ENCODE assay signal across 26 mouse cellular contexts in genomic region chr3:92715122-92715521, GRCm38 (mm10). TPM values are rescaled to one million over a fixed set of nuclear protein-coding genes. Genes with fewer than 3 reads are reported as not detected.
A peak's percentile ranks its signal among the peaks of the same experiment; 100 is the strongest.
DNase-seq lines count a peak whose midpoint lies in the region; ATAC-seq and TF ChIP-seq lines count a peak whose summit lies in the region.
"Had no signal": no experiment of that assay in that cellular context is flagged by ENCODE, and none has a peak within 500 bp of the region (broad histone marks: within the 10 kb centered on the region; RNA-seq: fewer than 3 reads in every experiment).

No protein-coding gene starts in this region.

- H3K27ac ChIP-seq in intestine, postnatal 0 days (ENCODE audit: low read depth, low read length): no peak overlapping the region
- no peak overlapping the region for H3K27ac ChIP-seq in intestine, embryonic 16.5 days (ENCODE audit: low read length)
- H3K27ac ChIP-seq in lung, postnatal 0 days (ENCODE audit: low read length): no peak overlapping the region
- no peak overlapping the region for H3K27ac ChIP-seq in stomach, postnatal 0 days (replicated peaks)
- H3K27ac ChIP-seq: embryonic facial prominence, embryonic 15.5 days; gastrocnemius, adult 2 months; hindbrain, embryonic 13.5 days; intestine, embryonic 15.5 days; lung, embryonic 15.5 days; midbrain, embryonic 12.5 days had no signal

- DNase-seq in lung, postnatal 0 days (ENCODE audit: low spot score): no peak
- no peak for DNase-seq in lung, postnatal 4 days
- DNase-seq in ES-CJ7 (ENCODE audit: low read depth, low spot score): peak; percentile 6
- DNase-seq in stomach, postnatal 0 days (ENCODE audit: low spot score): no peak
- no peak for DNase-seq in spleen, adult 12 weeks (ENCODE audit: low spot score)
- DNase-seq: adrenal gland, postnatal 10 days; cerebellum, adult 9-11 months; gastrocnemius, adult 2 months; heart, postnatal 14 days; kidney, postnatal 25 days; layer of hippocampus, adult 9-11 months; right cerebral cortex, postnatal 14 days had no signal

- no peak for TF ChIP-seq EP300 in lung, postnatal 0 days (IDR thresholded peaks at IDR 0.05)
- TF ChIP-seq EP300 in stomach, postnatal 0 days (optimal IDR thresholded peaks at IDR 0.05): no peak

- H3K36me3 ChIP-seq in intestine, postnatal 0 days (ENCODE audit: control insufficient read depth, insufficient read depth): no peaks in the 10 kb centered on the region
- no peaks in the 10 kb centered on the region for H3K36me3 ChIP-seq in intestine, embryonic 16.5 days (ENCODE audit: control insufficient read depth, insufficient read depth, low read length)
- no peaks in the 10 kb centered on the region for H3K36me3 ChIP-seq in lung, postnatal 0 days (ENCODE audit: insufficient read depth, low read length)
- H3K36me3 ChIP-seq in stomach, postnatal 0 days (ENCODE audit: control insufficient read depth, insufficient read depth, low read length): no peaks in the 10 kb centered on the region
- H3K36me3 ChIP-seq: embryonic facial prominence, embryonic 15.5 days; hindbrain, embryonic 13.5 days; intestine, embryonic 15.5 days; lung, embryonic 15.5 days; midbrain, embryonic 12.5 days had no signal

- no peak overlapping the region for H3K4me2 ChIP-seq in intestine, postnatal 0 days (replicated peaks; ENCODE audit: low read depth)
- no peak overlapping the region for H3K4me2 ChIP-seq in intestine, embryonic 16.5 days (ENCODE audit: low read depth, low read length)
- no peak overlapping the region for H3K4me2 ChIP-seq in lung, postnatal 0 days (replicated peaks; ENCODE audit: low read depth, low read length)
- H3K4me2 ChIP-seq in stomach, postnatal 0 days (replicated peaks; ENCODE audit: low read depth): no peak overlapping the region
- H3K4me2 ChIP-seq: embryonic facial prominence, embryonic 15.5 days; heart, embryonic 11.5 days; hindbrain, embryonic 13.5 days; intestine, embryonic 15.5 days; liver, embryonic 11.5 days; lung, embryonic 15.5 days; midbrain, embryonic 12.5 days had no signal

- no peaks in the 10 kb centered on the region for H3K9me3 ChIP-seq in intestine, postnatal 0 days (ENCODE audit: control insufficient read depth)
- H3K9me3 ChIP-seq in intestine, embryonic 16.5 days (ENCODE audit: control insufficient read depth, low read length): no peaks in the 10 kb centered on the region
- no peaks in the 10 kb centered on the region for H3K9me3 ChIP-seq in lung, postnatal 0 days (ENCODE audit: low read length)
- H3K9me3 ChIP-seq in stomach, postnatal 0 days (ENCODE audit: control insufficient read depth, low read length): no peaks in the 10 kb centered on the region
- H3K9me3 ChIP-seq: embryonic facial prominence, embryonic 15.5 days; hindbrain, embryonic 13.5 days; intestine, embryonic 15.5 days; lung, embryonic 15.5 days; midbrain, embryonic 12.5 days had no signal

- H3K9ac ChIP-seq in intestine, postnatal 0 days (ENCODE audit: low read depth, low read length): no peak overlapping the region
- no peak overlapping the region for H3K9ac ChIP-seq in intestine, embryonic 16.5 days (ENCODE audit: low read depth, low read length)
- no peak overlapping the region for H3K9ac ChIP-seq in lung, postnatal 0 days (replicated peaks; ENCODE audit: low read depth)
- no peak overlapping the region for H3K9ac ChIP-seq in stomach, postnatal 0 days (ENCODE audit: low read length)
- H3K9ac ChIP-seq: embryonic facial prominence, embryonic 15.5 days; hindbrain, embryonic 13.5 days; intestine, embryonic 15.5 days; lung, embryonic 15.5 days; midbrain, embryonic 12.5 days had no signal

- no peak for ATAC-seq in intestine, postnatal 0 days
- ATAC-seq in intestine, embryonic 16.5 days: no peak
- no peak for ATAC-seq in lung, postnatal 0 days
- no peak for ATAC-seq in stomach, postnatal 0 days (ENCODE audit: low FRiP score, low TSS enrichment)
- ATAC-seq: intestine, embryonic 15.5 days had no signal

- H3K27me3 ChIP-seq in intestine, postnatal 0 days (replicated peaks; ENCODE audit: control insufficient read depth, insufficient read depth, low read length): no peaks in the 10 kb centered on the region
- no peaks in the 10 kb centered on the region for H3K27me3 ChIP-seq in intestine, embryonic 16.5 days (replicated peaks; ENCODE audit: control insufficient read depth, insufficient read depth, low read length)
- H3K27me3 ChIP-seq in lung, postnatal 0 days (replicated peaks; ENCODE audit: insufficient read depth, low read length): no peaks in the 10 kb centered on the region
- no peaks in the 10 kb centered on the region for H3K27me3 ChIP-seq in stomach, postnatal 0 days (ENCODE audit: control insufficient read depth, insufficient read depth, low read length)
- H3K27me3 ChIP-seq: embryonic facial prominence, embryonic 15.5 days; hindbrain, embryonic 13.5 days; intestine, embryonic 15.5 days; lung, embryonic 15.5 days; midbrain, embryonic 12.5 days had no signal

- no peak overlapping the region for H3K4me3 ChIP-seq in intestine, postnatal 0 days (ENCODE audit: low read depth, low read length)
- H3K4me3 ChIP-seq in intestine, embryonic 16.5 days (ENCODE audit: low read length): no peak overlapping the region
- H3K4me3 ChIP-seq in lung, postnatal 0 days (ENCODE audit: low read depth, low read length): no peak overlapping the region
- H3K4me3 ChIP-seq in stomach, postnatal 0 days (ENCODE audit: low read depth, low read length): no peak overlapping the region
- H3K4me3 ChIP-seq: embryonic facial prominence, embryonic 15.5 days; gastrocnemius, adult 2 months; hindbrain, embryonic 13.5 days; intestine, embryonic 15.5 days; lung, embryonic 15.5 days; midbrain, embryonic 12.5 days had no signal

- TF ChIP-seq CTCF in intestine, postnatal 0 days (IDR thresholded peaks at IDR 0.05; ENCODE audit: low read depth): peak; percentile 47
- peak; percentile 24; the same call in 1 of the 2 replicates for TF ChIP-seq CTCF in lung, postnatal 0 days (IDR thresholded peaks at IDR 0.05)
- peak; percentile 54 for TF ChIP-seq CTCF in stomach, postnatal 0 days (IDR thresholded peaks at IDR 0.05; ENCODE audit: low read depth)

- H3K4me1 ChIP-seq in intestine, postnatal 0 days (replicated peaks; ENCODE audit: control insufficient read depth, insufficient read depth, low read length): no peaks in the 10 kb centered on the region
- H3K4me1 ChIP-seq in intestine, embryonic 16.5 days (ENCODE audit: control insufficient read depth, insufficient read depth, low read length): no peaks in the 10 kb centered on the region
- H3K4me1 ChIP-seq in lung, postnatal 0 days (ENCODE audit: insufficient read depth, low read depth, low read length): no peaks in the 10 kb centered on the region
- no peaks in the 10 kb centered on the region for H3K4me1 ChIP-seq in stomach, postnatal 0 days (replicated peaks; ENCODE audit: control insufficient read depth, insufficient read depth)
- H3K4me1 ChIP-seq: embryonic facial prominence, embryonic 15.5 days; hindbrain, embryonic 13.5 days; intestine, embryonic 15.5 days; lung, embryonic 15.5 days; midbrain, embryonic 12.5 days had no signal

RNA-seq across cellular contexts. Expression of gene Lce1f, which starts 5.0 kb away (rescaled TPM):
- polyA plus RNA-seq in intestine, postnatal 0 days (2015; fragmentation: Nextera tagmentation; extraction: Ambion mirVana): not detected in 2 replicates
- not detected in 2 replicates for polyA plus RNA-seq in intestine, embryonic 16.5 days (2015; fragmentation: Nextera tagmentation; extraction: Ambion mirVana)
- polyA plus RNA-seq in lung, postnatal 0 days (2015; fragmentation: Nextera tagmentation; extraction: Ambion mirVana): not detected in 2 replicates
- 468 and 478 TPM in 2 replicates for polyA plus RNA-seq in stomach, postnatal 0 days (2015; fragmentation: Nextera tagmentation; extraction: Ambion mirVana)
- polyA plus RNA-seq: cortical plate, adult 2 months; gonadal fat pad, adult 2 months; heart, embryonic 11.5 days; hindbrain, embryonic 13.5 days; intestine, embryonic 15.5 days; limb, embryonic 11.5 days; liver, embryonic 11.5 days; lung, embryonic 15.5 days; midbrain, embryonic 12.5 days; stomach, embryonic 16.5 days; thymus, postnatal 0 days had no signal

RNA-seq across cellular contexts. Expression of gene Lce1e, which starts 6.2 kb away (rescaled TPM):
- polyA plus RNA-seq in intestine, postnatal 0 days (2015; fragmentation: Nextera tagmentation; extraction: Ambion mirVana): not detected in 2 replicates
- not detected in 2 replicates for polyA plus RNA-seq in intestine, embryonic 16.5 days (2015; fragmentation: Nextera tagmentation; extraction: Ambion mirVana)
- polyA plus RNA-seq in lung, postnatal 0 days (2015; fragmentation: Nextera tagmentation; extraction: Ambion mirVana): not detected in 2 replicates
- polyA plus RNA-seq in stomach, postnatal 0 days (2015; fragmentation: Nextera tagmentation; extraction: Ambion mirVana): 326 and 341 TPM in 2 replicates
- polyA plus RNA-seq: cortical plate, adult 2 months; gonadal fat pad, adult 2 months; heart, embryonic 11.5 days; hindbrain, embryonic 13.5 days; intestine, embryonic 15.5 days; limb, embryonic 11.5 days; liver, embryonic 11.5 days; lung, embryonic 15.5 days; midbrain, embryonic 12.5 days; stomach, embryonic 16.5 days had no signal

RNA-seq across cellular contexts. Expression of gene Gm38119, which starts 23.8 kb away (rescaled TPM):
- polyA plus RNA-seq in intestine, postnatal 0 days (2015; fragmentation: Nextera tagmentation; extraction: Ambion mirVana): not detected in 2 replicates
- not detected in 2 replicates for polyA plus RNA-seq in intestine, embryonic 16.5 days (2015; fragmentation: Nextera tagmentation; extraction: Ambion mirVana)
- not detected in 2 replicates for polyA plus RNA-seq in lung, postnatal 0 days (2015; fragmentation: Nextera tagmentation; extraction: Ambion mirVana)
- 11.4 and 14.1 TPM in 2 replicates for polyA plus RNA-seq in stomach, postnatal 0 days (2015; fragmentation: Nextera tagmentation; extraction: Ambion mirVana)
- polyA plus RNA-seq: cortical plate, adult 2 months; embryonic facial prominence, embryonic 15.5 days; gonadal fat pad, adult 2 months; heart, embryonic 11.5 days; hindbrain, embryonic 13.5 days; intestine, embryonic 15.5 days; limb, embryonic 11.5 days; liver, embryonic 11.5 days; lung, embryonic 15.5 days; midbrain, embryonic 12.5 days; stomach, embryonic 16.5 days; thymus, postnatal 0 days had no signal

RNA-seq across cellular contexts. Expression of gene Lce1d, which starts 28.1 kb away (rescaled TPM):
- not detected in 2 replicates for polyA plus RNA-seq in intestine, postnatal 0 days (2015; fragmentation: Nextera tagmentation; extraction: Ambion mirVana)
- polyA plus RNA-seq in intestine, embryonic 16.5 days (2015; fragmentation: Nextera tagmentation; extraction: Ambion mirVana): not detected in 2 replicates
- polyA plus RNA-seq in lung, postnatal 0 days (2015; fragmentation: Nextera tagmentation; extraction: Ambion mirVana): not detected in 2 replicates
- polyA plus RNA-seq in stomach, postnatal 0 days (2015; fragmentation: Nextera tagmentation; extraction: Ambion mirVana): 199 and 223 TPM in 2 replicates
- polyA plus RNA-seq: cortical plate, adult 2 months; gonadal fat pad, adult 2 months; heart, embryonic 11.5 days; hindbrain, embryonic 13.5 days; intestine, embryonic 15.5 days; limb, embryonic 11.5 days; liver, embryonic 11.5 days; lung, embryonic 15.5 days; midbrain, embryonic 12.5 days; stomach, embryonic 16.5 days; thymus, postnatal 0 days had no signal

RNA-seq across cellular contexts. Expression of gene Lce1c, which starts 36.1 kb away (rescaled TPM):
- not detected in 2 replicates for polyA plus RNA-seq in intestine, postnatal 0 days (2015; fragmentation: Nextera tagmentation; extraction: Ambion mirVana)
- not detected in 2 replicates for polyA plus RNA-seq in intestine, embryonic 16.5 days (2015; fragmentation: Nextera tagmentation; extraction: Ambion mirVana)
- polyA plus RNA-seq in lung, postnatal 0 days (2015; fragmentation: Nextera tagmentation; extraction: Ambion mirVana): not detected in 2 replicates
- 673 and 689 TPM in 2 replicates for polyA plus RNA-seq in stomach, postnatal 0 days (2015; fragmentation: Nextera tagmentation; extraction: Ambion mirVana)
- polyA plus RNA-seq: cortical plate, adult 2 months; gonadal fat pad, adult 2 months; heart, embryonic 11.5 days; hindbrain, embryonic 13.5 days; intestine, embryonic 15.5 days; limb, embryonic 11.5 days; liver, embryonic 11.5 days; lung, embryonic 15.5 days; midbrain, embryonic 12.5 days; thymus, postnatal 0 days had no signal

Comparison
In these comparisons a context has a peak if more than half of its experiments do, and no peak if none do; other contexts are left out.
1. RNA of gene Lce1f, which starts 5.0 kb away (polyA plus RNA-seq): 468 to 478 TPM in stomach, postnatal 0 days; not detected in intestine, postnatal 0 days, not detected in intestine, embryonic 16.5 days and not detected in lung, postnatal 0 days; every median in the first group is over 100 times any median in the second.
2. RNA of gene Lce1e, which starts 6.2 kb away (polyA plus RNA-seq): 326 to 341 TPM in stomach, postnatal 0 days; not detected in intestine, postnatal 0 days, not detected in intestine, embryonic 16.5 days and not detected in lung, postnatal 0 days; every median in the first group is over 100 times any median in the second.
3. RNA of gene Gm38119, which starts 23.8 kb away (polyA plus RNA-seq): 11.4 to 14.1 TPM in stomach, postnatal 0 days; not detected in intestine, postnatal 0 days, not detected in intestine, embryonic 16.5 days and not detected in lung, postnatal 0 days; every median in the first group is over 10 times any median in the second.
4. Peak in every context shown above with its lines, with median percentiles within 50 percentile points of each other: CTCF ChIP-seq.